Mouse (Mus musculus) thymus, postnatal 0 days (tissue): Measurements from ENCODE around the gene 4930469K13Rik. TPM values are rescaled to one million over a fixed set of nuclear protein-coding genes. Genes with fewer than 3 reads are reported as not detected.

Experiments
- DNase-seq: peaks from one replicate; pipeline ENCODE4 v3.0.0-alpha.2; 2015; ENCODE audit warnings: low spot score
- polyA plus RNA-seq: library from polyadenylated mRNA; unstranded; fragments of >200 nt; fragmentation: Nextera tagmentation; extraction: Ambion mirVana; gene quantifications from 2 replicates; pipeline ENCODE4 v1.2.1, GENCODE M21; 2015

Gene 4930469K13Rik
- polyA plus RNA-seq, 1 experiment from 2014 or later, result 1.0 TPM

- peak; percentile 81 for DNase-seq
Measured at GRCm38 (mm10) chr11:34046767-34047541, 51.4 kb downstream of the 4930469K13Rik start, which contains the start of gene Lcp2. Lcp2 (plus strand) TSS chr11:34046920.

DNA sequence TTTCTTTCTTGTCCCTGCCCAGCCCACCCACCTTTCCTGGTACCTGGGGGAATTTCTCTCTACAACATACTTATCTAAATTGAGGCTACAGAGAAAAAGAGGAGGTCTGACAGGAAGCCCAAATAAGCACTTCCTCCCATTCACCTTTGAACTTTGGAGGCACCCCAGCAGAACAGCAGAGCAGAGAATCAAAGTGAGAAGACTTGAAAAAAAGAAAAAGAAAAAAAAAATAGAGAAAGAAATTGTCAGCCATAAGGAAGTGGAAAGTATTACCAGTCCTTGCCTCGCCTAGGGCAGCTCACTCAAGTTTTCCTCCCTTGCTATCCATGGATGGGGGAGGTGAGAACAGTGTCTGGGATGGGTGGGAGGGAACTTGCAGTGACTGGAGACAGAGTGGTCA lies 55.5 kb downstream of the 4930469K13Rik start:
- peak; percentile 83 for DNase-seq

GRCm38 (mm10) chr11:34040061-34040460 lies 58.3 kb downstream of the 4930469K13Rik start:
- no peak for DNase-seq

DNA sequence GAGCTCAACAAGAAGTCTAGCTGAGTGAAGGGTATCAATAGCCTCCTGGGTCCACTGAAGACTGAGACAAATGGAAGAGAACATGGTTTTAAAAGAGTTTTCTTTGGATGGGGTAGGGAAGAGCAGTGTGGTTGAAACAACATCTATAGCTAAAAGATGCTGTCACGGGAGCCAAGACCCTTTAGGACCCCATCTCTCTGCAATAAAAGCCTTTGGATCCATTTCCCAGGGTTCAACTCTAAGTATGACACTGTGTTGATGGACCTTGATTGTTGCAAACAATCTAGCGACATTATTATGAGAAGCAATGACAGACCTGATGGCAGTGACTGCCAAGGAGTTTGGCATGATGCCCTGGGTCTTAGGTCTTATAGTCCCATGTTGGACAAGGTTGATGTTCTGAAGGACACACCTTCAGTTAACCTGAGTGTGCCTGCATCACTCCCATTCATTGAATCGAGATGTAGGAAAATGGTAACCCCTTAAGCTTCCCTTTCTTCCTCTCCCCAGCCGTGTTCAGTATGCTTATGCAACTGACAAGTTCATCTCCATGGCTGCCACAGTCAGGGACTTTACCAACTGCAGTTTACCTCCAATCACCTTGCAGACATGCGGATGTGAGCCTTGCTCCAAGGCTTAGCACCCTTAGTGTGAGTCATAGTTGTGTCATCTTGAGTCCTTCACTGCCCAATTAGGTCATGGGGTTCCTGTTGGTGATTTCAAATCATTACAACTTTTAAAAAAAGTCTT lies 62.3 kb downstream of the 4930469K13Rik start:
- no peak for DNase-seq

GRCm38 (mm10) chr11:34034794-34035193 lies 63.6 kb downstream of the 4930469K13Rik start:
- DNase-seq, result no peak

GRCm38 (mm10) chr11:34034008-34034505 lies 64.3 kb downstream of the 4930469K13Rik start:
- peak; percentile 45 for DNase-seq

DNA sequence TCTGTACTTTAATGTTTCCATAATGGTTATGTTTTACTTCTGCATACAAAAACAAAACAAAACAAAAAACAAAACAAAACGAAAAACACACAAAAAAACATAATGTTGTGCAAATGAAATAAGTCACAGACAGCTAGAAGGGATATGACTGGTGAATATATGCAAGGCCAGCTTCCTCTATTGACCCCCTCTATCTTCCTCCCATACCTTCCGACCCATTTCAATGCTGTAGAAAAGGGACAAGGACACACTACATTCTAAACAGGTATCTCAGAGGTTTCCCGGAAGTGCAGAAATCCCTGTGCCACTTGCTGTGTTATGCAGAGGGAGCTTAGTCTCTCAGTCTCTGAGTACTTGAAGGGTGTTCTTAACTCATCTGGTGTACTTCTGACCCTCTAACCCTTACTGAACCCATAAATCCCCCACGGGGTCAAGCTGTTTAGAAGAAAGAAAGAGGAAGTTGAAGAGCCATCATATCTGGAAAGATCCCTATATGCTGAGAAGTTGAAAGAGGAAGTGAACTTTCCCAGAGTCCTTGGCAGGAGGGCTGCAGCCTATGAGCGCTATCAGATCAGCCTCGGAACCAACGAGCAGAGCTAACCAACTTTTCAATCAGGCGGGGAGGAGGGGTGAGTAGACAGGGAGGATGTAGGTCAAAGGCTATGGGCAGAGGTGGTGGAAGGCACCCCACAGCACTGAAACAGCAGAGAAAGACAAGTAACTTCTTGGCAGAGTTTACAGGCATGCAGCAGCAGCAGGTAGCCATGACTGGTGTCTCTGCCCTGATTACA lies 67.1 kb downstream of the 4930469K13Rik start:
- DNase-seq, result peak; percentile 74

- no peak for DNase-seq
Measured at GRCm38 (mm10) chr11:34029658-34030057, 68.7 kb downstream of the 4930469K13Rik start.

GRCm38 (mm10) chr11:34025091-34025490 lies 73.3 kb downstream of the 4930469K13Rik start:
- DNase-seq, result no peak

DNA sequence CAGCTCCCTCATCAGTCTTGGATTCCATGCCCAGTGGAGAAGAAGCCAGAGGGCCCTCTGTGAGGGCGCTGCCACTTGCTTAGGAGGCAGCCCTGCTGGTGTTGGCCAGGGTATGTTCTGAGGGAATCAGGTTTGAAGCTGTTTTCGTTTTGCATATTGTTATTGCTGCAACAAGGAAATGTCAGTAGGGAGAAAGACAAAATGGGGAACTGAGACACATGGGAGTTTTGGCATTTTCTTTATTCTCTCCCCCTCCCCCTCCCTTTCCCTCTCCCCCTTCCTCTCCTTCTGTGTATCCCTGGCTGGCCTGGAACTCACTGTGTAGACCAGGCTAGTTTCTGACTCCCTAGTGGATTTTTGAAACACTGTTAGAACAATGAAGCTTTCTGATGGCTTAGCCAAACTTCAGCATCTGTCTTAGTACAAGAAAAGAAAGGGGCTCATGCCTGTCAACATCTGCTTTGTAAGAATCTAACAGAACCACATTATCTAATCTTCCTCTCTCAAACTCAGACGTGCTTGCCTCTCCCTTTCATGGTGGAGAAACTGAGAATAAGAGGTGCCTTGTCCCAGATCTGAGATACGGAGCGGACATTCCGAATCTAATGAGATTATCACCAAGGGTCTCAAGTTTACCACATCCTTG lies 86.2 kb downstream of the 4930469K13Rik start:
- DNase-seq, result no peak

- DNase-seq, result peak; percentile 57
Measured at GRCm38 (mm10) chr11:34010859-34011172, 87.5 kb downstream of the 4930469K13Rik start.

- DNase-seq, result peak; percentile 51
Measured at GRCm38 (mm10) chr11:34010133-34010858, 88.1 kb downstream of the 4930469K13Rik start.

GRCm38 (mm10) chr11:34009316-34010087 lies 88.9 kb downstream of the 4930469K13Rik start:
- peak; percentile 69 for DNase-seq

GRCm38 (mm10) chr11:34008702-34009101 lies 89.7 kb downstream of the 4930469K13Rik start:
- DNase-seq, result peak; percentile 88

- DNase-seq, result peak; percentile 73
Measured at GRCm38 (mm10) chr11:34008214-34008613, 90.1 kb downstream of the 4930469K13Rik start.

DNA sequence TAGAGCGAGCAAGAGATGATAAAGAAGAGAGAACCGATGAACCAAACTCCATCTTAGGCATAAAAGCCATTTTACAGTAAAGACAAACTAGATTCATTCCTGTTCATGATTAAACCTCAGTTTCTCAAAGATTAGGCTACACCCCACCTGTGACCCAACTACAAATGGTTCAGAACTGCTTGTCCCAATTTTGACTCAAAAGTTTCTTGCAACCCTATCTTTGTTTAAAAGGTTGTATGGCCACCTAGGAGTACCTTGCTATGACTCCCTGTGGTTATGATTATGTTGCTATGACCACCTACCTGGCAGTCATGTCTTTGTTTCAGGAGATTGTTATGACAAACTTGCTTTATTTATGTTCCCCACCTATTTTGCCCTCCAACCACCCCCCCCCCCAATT lies 90.7 kb downstream of the 4930469K13Rik start:
- no peak for DNase-seq

DNA sequence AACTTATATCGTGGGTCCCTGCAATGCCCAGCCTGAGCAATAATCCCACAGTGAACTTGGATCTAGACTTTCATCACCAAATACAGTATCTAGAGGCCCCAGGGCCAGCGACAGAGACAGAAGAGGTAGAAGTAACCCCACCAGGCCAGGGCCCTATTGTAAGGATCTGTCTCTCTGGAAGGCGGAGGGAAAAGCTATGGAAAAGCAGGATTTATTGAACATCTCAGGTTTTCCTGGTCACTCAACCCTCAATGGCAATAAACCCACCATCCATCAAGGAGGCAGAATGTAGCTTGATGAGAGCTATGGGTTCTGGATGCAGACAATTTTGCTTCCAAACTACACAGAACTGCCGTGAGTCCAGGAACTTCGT lies 95.8 kb downstream of the 4930469K13Rik start:
- DNase-seq, result no peak

DNA sequence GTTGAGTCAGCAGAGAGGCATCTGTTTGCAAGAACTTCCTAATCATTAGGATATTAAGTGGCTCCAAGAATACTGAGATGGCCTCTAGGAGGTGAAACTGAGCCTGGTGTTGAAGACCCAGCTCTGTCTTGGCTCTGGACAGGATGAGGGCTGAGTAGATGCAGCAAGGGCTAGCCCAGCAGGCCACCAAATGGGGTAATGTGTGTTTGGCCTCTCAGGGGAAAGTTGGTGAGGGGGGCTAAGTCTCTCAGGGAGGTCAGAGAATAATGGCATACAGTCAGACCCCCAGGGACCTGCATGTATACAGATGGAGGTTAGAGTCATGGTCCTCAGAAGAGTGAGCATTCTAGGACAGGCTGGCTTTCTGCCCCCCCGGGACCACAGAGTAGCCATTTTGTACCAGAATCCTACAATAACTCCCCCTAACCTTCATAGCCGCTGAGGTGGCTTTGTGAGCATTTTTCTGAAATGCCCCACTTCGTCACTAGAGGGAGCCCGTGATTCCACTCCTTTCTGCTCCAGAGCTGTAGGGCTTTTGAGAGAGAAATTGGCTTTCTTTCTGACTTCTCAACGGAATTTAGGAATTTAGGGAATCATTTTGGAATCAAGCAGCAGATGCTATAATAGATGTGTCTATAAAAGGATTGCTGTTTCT lies 96.3 kb downstream of the 4930469K13Rik start:
- DNase-seq, result peak; percentile 80

- no peak for DNase-seq
Measured at GRCm38 (mm10) chr11:34000416-34000815, 97.9 kb downstream of the 4930469K13Rik start.
